Mouse (Mus musculus) MEL (cell line): ENCODE measurements at regions not wholly inside any gene's neighbourhood (a gene's known extent, or its start where the extent isn't known, plus 50 kb on each side); places are given as distances from the start of the nearest gene placed in this dataset.

Experiments used
- DNase-seq: peaks from one replicate; pipeline ENCODE4 v3.0.0; 2011; ENCODE audit warnings: low read depth, low spot score
- H3K27ac ChIP-seq: 2 replicates; pipeline ENCODE4 v1.5.1; 2012; ENCODE audit warnings: low read depth, mild to moderate bottlenecking, control low read depth, low read length, moderate library complexity; ENCODE audit not compliant: control insufficient read depth
- H3K27me3 ChIP-seq, 2 experiments: fragments of 150-350 bp in 1 of 2; sonication (generic) in 1 of 2; 2 replicates each; pipeline ENCODE4 v1.6.1; 2012; ENCODE audit warnings: low read length in 2 of 2, mild to moderate bottlenecking in 2 of 2, improper control_type of control experiment in 1 of 2, moderate library complexity in 1 of 2; ENCODE audit not compliant: insufficient read depth in 2 of 2, control insufficient read depth in 1 of 2
- H3K36me3 ChIP-seq, 2 experiments: 2 replicates each; pipeline ENCODE4 v1.6.1; 2012 to 2014; ENCODE audit warnings: low read length in 2 of 2, improper control_type of control experiment in 1 of 2, inconsistent platforms in 1 of 2, mild to moderate bottlenecking in 1 of 2; ENCODE audit not compliant: insufficient read depth in 2 of 2, control insufficient read depth in 1 of 2
- H3K4me1 ChIP-seq, 2 experiments: fragments of 150-350 bp in 1 of 2; sonication (generic) in 1 of 2; 2 replicates each; pipeline ENCODE4 v1.6.1; 2012; ENCODE audit warnings: low read length in 2 of 2, improper control_type of control experiment in 1 of 2, mild to moderate bottlenecking in 1 of 2; ENCODE audit not compliant: insufficient read depth in 2 of 2, control insufficient read depth in 1 of 2
- H3K4me3 ChIP-seq, 2 experiments: fragments of 150-350 bp in 1 of 2; sonication (generic) in 1 of 2; 2 replicates each; pipeline ENCODE4 v1.5.1; 2012; ENCODE audit warnings: low read depth in 2 of 2, low read length in 2 of 2, mild to moderate bottlenecking in 2 of 2, moderate library complexity in 2 of 2, control low read depth in 1 of 2, improper control_type of control experiment in 1 of 2; ENCODE audit not compliant: control insufficient read depth in 1 of 2, insufficient read depth in 1 of 2
- H3K79me2 ChIP-seq: 2 replicates; pipeline ENCODE4 v1.6.1; 2012; ENCODE audit warnings: mild to moderate bottlenecking, low read length, moderate library complexity; ENCODE audit not compliant: control insufficient read depth, poor library complexity, insufficient read depth
- H3K9ac ChIP-seq: 2 replicates; pipeline ENCODE4 v1.6.1; 2012; ENCODE audit warnings: low read depth, mild to moderate bottlenecking, control low read depth, low read length, moderate library complexity; ENCODE audit not compliant: control insufficient read depth, poor library complexity, severe bottlenecking
- H3K9me3 ChIP-seq: fragments of 150-350 bp; sonication (generic); replicated peaks from 2 replicates; pipeline ENCODE4 v1.6.1; 2012; ENCODE audit warnings: mild to moderate bottlenecking, low read length, improper control_type of control experiment, moderate library complexity; ENCODE audit not compliant: insufficient read depth
- BHLHE40 ChIP-seq: IDR thresholded peaks from 2 replicates; pipeline ENCODE4 v1.6.1; 2012; ENCODE audit warnings: low read depth, mild to moderate bottlenecking, inconsistent platforms, low read length, improper control_type of control experiment, borderline replicate concordance
- CHD1 ChIP-seq: IDR thresholded peaks from 2 replicates; pipeline ENCODE4 v1.6.1; 2012; ENCODE audit warnings: low read depth, mild to moderate bottlenecking, inconsistent platforms, low read length, improper control_type of control experiment
- ELF1 ChIP-seq: IDR thresholded peaks from 2 replicates; pipeline ENCODE4 v1.6.1; 2014; ENCODE audit warnings: low read depth, mild to moderate bottlenecking, inconsistent platforms, low read length, improper control_type of control experiment, moderate library complexity
- ETS1 ChIP-seq: IDR thresholded peaks from 2 replicates; pipeline ENCODE4 v1.6.1; 2012; ENCODE audit warnings: low read depth, mild to moderate bottlenecking, inconsistent platforms, low read length, improper control_type of control experiment, moderate library complexity
- GABPA ChIP-seq: IDR thresholded peaks from 2 replicates; pipeline ENCODE4 v1.6.1; 2012; ENCODE audit warnings: low read depth, mild to moderate bottlenecking, inconsistent platforms, low read length, improper control_type of control experiment, moderate library complexity
- JUND ChIP-seq: IDR thresholded peaks from 2 replicates; pipeline ENCODE4 v1.6.1; 2011; ENCODE audit warnings: low read depth, mild to moderate bottlenecking, improper control_type of control experiment, low read length
- MAX ChIP-seq: IDR thresholded peaks from 2 replicates; pipeline ENCODE4 v1.6.1; 2011; ENCODE audit warnings: low read length, improper control_type of control experiment
- MEF2A ChIP-seq: IDR thresholded peaks from 2 replicates; pipeline ENCODE4 v1.6.1; 2014; ENCODE audit warnings: low read depth, mild to moderate bottlenecking, inconsistent platforms, low read length, improper control_type of control experiment; ENCODE audit not compliant: poor library complexity, insufficient replicate concordance, severe bottlenecking; ENCODE audit errors: extremely low read depth
- MYC ChIP-seq: IDR thresholded peaks from 2 replicates; pipeline ENCODE4 v1.6.1; 2011; ENCODE audit warnings: low read depth, mild to moderate bottlenecking, low read length, improper control_type of control experiment, moderate library complexity
- NELFE ChIP-seq: IDR thresholded peaks from 2 replicates; pipeline ENCODE4 v1.6.1; 2011; ENCODE audit warnings: low read depth, low read length, improper control_type of control experiment
- NRF1 ChIP-seq: IDR thresholded peaks from 2 replicates; pipeline ENCODE4 v1.6.1; 2014; ENCODE audit warnings: low read depth, mild to moderate bottlenecking, inconsistent platforms, low read length, improper control_type of control experiment, moderate library complexity; ENCODE audit not compliant: poor library complexity, insufficient read depth, severe bottlenecking
- POLR2A ChIP-seq, 2 experiments: IDR thresholded peaks; 2 replicates each; pipeline ENCODE4 v1.6.1; 2011 to 2012; ENCODE audit warnings: low read length in 2 of 2, mild to moderate bottlenecking in 2 of 2, control low read depth in 1 of 2, improper control_type of control experiment in 1 of 2, low read depth in 1 of 2, moderate library complexity in 1 of 2; ENCODE audit not compliant: control insufficient read depth in 1 of 2, insufficient read depth in 1 of 2, poor library complexity in 1 of 2
- POLR2AphosphoS5 ChIP-seq: IDR thresholded peaks from 2 replicates; pipeline ENCODE4 v1.6.1; 2012; ENCODE audit warnings: low read depth, borderline replicate concordance, mild to moderate bottlenecking, inconsistent platforms, low read length, moderate library complexity, mixed read lengths
- RAD21 ChIP-seq: IDR thresholded peaks from 2 replicates; pipeline ENCODE4 v1.6.1; 2011; ENCODE audit warnings: mild to moderate bottlenecking, low read depth, low read length, improper control_type of control experiment
- RCOR1 ChIP-seq: IDR thresholded peaks from 2 replicates; pipeline ENCODE4 v1.6.1; 2012; ENCODE audit warnings: low read depth, mild to moderate bottlenecking, inconsistent platforms, low read length, improper control_type of control experiment
- SIN3A ChIP-seq: IDR thresholded peaks from 2 replicates; pipeline ENCODE4 v1.6.1; 2012; ENCODE audit warnings: low read length, improper control_type of control experiment, inconsistent platforms
- TBP ChIP-seq: IDR thresholded peaks from 2 replicates; pipeline ENCODE4 v1.8.0; 2011; ENCODE audit warnings: low read depth, low read length, improper control_type of control experiment
- TCF12 ChIP-seq: IDR thresholded peaks from 2 replicates; pipeline ENCODE4 v1.6.1; 2014; ENCODE audit warnings: low read depth, mild to moderate bottlenecking, inconsistent platforms, low read length, improper control_type of control experiment, moderate library complexity
- UBTF ChIP-seq: IDR thresholded peaks from 2 replicates; pipeline ENCODE4 v1.6.1; 2012; ENCODE audit warnings: low read depth, mild to moderate bottlenecking, inconsistent platforms, low read length, improper control_type of control experiment, moderate library complexity, borderline replicate concordance; ENCODE audit not compliant: insufficient read depth
- USF2 ChIP-seq, 2 experiments: IDR thresholded peaks; 2 replicates each; pipeline ENCODE4 v1.6.1; 2011 to 2012; ENCODE audit warnings: improper control_type of control experiment in 2 of 2, low read length in 2 of 2, borderline replicate concordance in 1 of 2, inconsistent platforms in 1 of 2, low read depth in 1 of 2, mild to moderate bottlenecking in 1 of 2; ENCODE audit not compliant: insufficient read depth in 1 of 2
- ZKSCAN1 ChIP-seq: IDR thresholded peaks from 2 replicates; pipeline ENCODE4 v1.6.1; 2012; ENCODE audit warnings: low read depth, mild to moderate bottlenecking, inconsistent platforms, low read length, improper control_type of control experiment, moderate library complexity
- ZNF384 ChIP-seq: IDR thresholded peaks from 2 replicates; pipeline ENCODE4 v1.6.1; 2012; ENCODE audit warnings: low read depth, mild to moderate bottlenecking, inconsistent platforms, low read length, improper control_type of control experiment

- H3K9ac ChIP-seq = no peak overlapping the region
- no peak overlapping the region for H3K4me3 ChIP-seq
- H3K27me3 ChIP-seq = no peaks in the 10 kb centered on the region
- H3K9me3 ChIP-seq = no peaks in the 10 kb centered on the region
- TF ChIP-seq NELFE (no peak), RCOR1 (no peak), UBTF (no peak), TCF12 (no peak), CHD1 (no peak), BHLHE40 (no peak), TBP (no peak), USF2 (IDR thresholded peaks at IDR 0.05; ENCODE audit: borderline replicate concordance in 1 of 2, insufficient read depth in 1 of 2, low read depth in 1 of 2, low read length in 2 of 2) (no peak), NRF1 (no peak)
- peak; percentile 49 for DNase-seq
- H3K27ac ChIP-seq = no peak overlapping the region
- no peaks in the 10 kb centered on the region for H3K79me2 ChIP-seq
- H3K4me1 ChIP-seq = no peaks in the 10 kb centered on the region
- H3K36me3 ChIP-seq = no peaks in the 10 kb centered on the region
Observed at GRCm38 (mm10) chr2:143207191-143207590, 128.9 kb downstream of the Otor start.

- H3K4me3 ChIP-seq = no peak overlapping the region
- no peaks in the 10 kb centered on the region for H3K79me2 ChIP-seq
- H3K4me1 ChIP-seq = no peaks in the 10 kb centered on the region
- no peak overlapping the region for H3K27ac ChIP-seq
- TF ChIP-seq NELFE (no peak), MAX (no peak), ZKSCAN1 (no peak), ELF1 (no peak), JUND (no peak), MEF2A (no peak)
- DNase-seq = no peak
- no peaks in the 10 kb centered on the region for H3K9me3 ChIP-seq
- H3K9ac ChIP-seq = no peak overlapping the region
- no peaks in the 10 kb centered on the region for H3K36me3 ChIP-seq
- no peaks in the 10 kb centered on the region for H3K27me3 ChIP-seq
Observed at GRCm38 (mm10) chr2:143217251-143217650, 139.0 kb downstream of the Otor start.

GRCm38 (mm10) chr2:143217760-143218358, 139.6 kb downstream of the Otor start:
- Histone ChIP-seq H3K27me3 (no peaks in the 10 kb centered on the region), H3K4me1 (no peaks in the 10 kb centered on the region), H3K79me2 (no peaks in the 10 kb centered on the region), H3K9ac (no peak overlapping the region), H3K36me3 (no peaks in the 10 kb centered on the region), H3K27ac (no peak overlapping the region), H3K4me3 (no peak overlapping the region), H3K9me3 (no peaks in the 10 kb centered on the region)
- DNase-seq = no peak
- TF ChIP-seq RAD21 (no peak), MYC (no peak), ZKSCAN1 (no peak), JUND (no peak), POLR2A (IDR thresholded peaks at IDR 0.05; ENCODE audit: control insufficient read depth in 1 of 2, insufficient read depth in 1 of 2, low read depth in 1 of 2, low read length in 2 of 2, poor library complexity in 1 of 2) (no peak), ETS1 (no peak), RCOR1 (no peak), GABPA (no peak), MEF2A (no peak), MAX (no peak), ELF1 (no peak), ZNF384 (no peak), POLR2AphosphoS5 (no peak), SIN3A (no peak)
